Comparison of ENCODE assay signal across 11 mouse cellular contexts in the genomic region with DNA sequence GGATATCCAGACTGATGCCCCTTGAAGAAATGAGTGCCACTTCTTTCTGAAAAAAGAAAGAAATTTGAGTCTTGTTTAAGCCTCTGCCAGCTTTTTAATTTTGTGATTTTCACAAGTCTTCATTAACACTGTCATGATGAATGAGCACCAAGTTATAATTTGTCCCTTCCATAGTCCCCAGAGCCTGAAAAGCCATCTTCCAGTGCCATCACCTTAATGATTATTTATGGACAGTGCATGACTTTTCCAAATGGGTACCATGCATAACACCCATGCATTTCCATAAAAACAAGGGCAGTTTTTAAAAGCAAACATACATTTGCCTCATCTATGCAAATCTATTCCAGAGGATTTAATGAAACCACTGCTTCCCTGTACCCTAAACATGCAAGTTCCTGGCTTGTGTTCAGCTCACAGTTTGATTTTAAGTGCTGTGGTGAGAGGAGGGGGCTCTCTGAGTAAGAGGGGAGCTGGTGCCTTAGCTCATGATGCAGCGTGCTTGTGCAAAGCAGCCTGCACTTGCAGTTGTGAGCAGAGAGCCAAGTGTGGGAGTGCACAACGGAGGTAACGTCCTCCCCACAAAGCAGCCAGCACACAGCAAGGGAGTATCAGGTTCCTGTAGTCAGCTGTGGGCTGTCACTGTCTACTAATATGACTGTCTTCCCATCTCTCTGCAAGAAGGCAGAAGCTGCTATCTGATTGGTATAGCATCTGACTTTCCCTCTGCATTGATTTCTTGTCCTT.
DNase-seq lines count a peak whose midpoint lies in the region; ATAC-seq and TF ChIP-seq lines count a peak whose summit lies in the region.
"Had no signal": no experiment of that assay in that cellular context is flagged by ENCODE, and none has a peak within 500 bp of the region (broad histone marks: within the 10 kb centered on the region; RNA-seq: fewer than 3 reads in every experiment).

No protein-coding gene starts in this region.

- DNase-seq in kidney, postnatal 0 days (ENCODE audit: low spot score), result peak; percentile 45
- no peak for DNase-seq in kidney, adult 18-20 months
- peak; percentile 54 for DNase-seq in forebrain, embryonic 14.5 days (ENCODE audit: low spot score)
- peak; percentile 6 to 19 for DNase-seq in left cerebral cortex, adult 18-20 months (ENCODE audit: low spot score in 2 of 2)
- DNase-seq in retina, embryonic 14.5 days (ENCODE audit: low spot score), result peak; percentile 10
- no peak for DNase-seq in ovary, postnatal 14 days (ENCODE audit: low spot score)
- DNase-seq: cerebellum, adult 9-11 months; thymus, postnatal 25 days had no signal

- H3K36me3 ChIP-seq in kidney, postnatal 0 days (ENCODE audit: insufficient read depth, low read length), result no peaks in the 10 kb centered on the region
- no peaks in the 10 kb centered on the region for H3K36me3 ChIP-seq in forebrain, embryonic 14.5 days (ENCODE audit: control insufficient read depth, insufficient read depth, low read length)
- H3K36me3 ChIP-seq: heart, embryonic 15.5 days had no signal

- TF ChIP-seq CTCF in kidney, postnatal 0 days (IDR thresholded peaks at IDR 0.05; ENCODE audit: low read depth), result no peak

- no peak overlapping the region for H3K4me2 ChIP-seq in kidney, postnatal 0 days (ENCODE audit: low read length)
- H3K4me2 ChIP-seq in forebrain, embryonic 14.5 days (ENCODE audit: low read length), result peak overlapping the region; percentile 12; the same call in 1 of the 2 replicates
- H3K4me2 ChIP-seq: heart, embryonic 15.5 days had no signal

- H3K4me1 ChIP-seq in kidney, postnatal 0 days (replicated peaks; ENCODE audit: insufficient read depth, low read length), result no peaks in the 10 kb centered on the region
- peaks cover 10% of the 10 kb centered on the region for H3K4me1 ChIP-seq in forebrain, embryonic 14.5 days (ENCODE audit: control insufficient read depth, insufficient read depth, low read length)
- H3K4me1 ChIP-seq: heart, embryonic 15.5 days had no signal

- H3K27ac ChIP-seq in kidney, postnatal 0 days, result no peak overlapping the region
- H3K27ac ChIP-seq in forebrain, embryonic 14.5 days (ENCODE audit: low read depth, low read length), result peak overlapping the region; percentile 27; the same call in 1 of the 2 replicates
- H3K27ac ChIP-seq: heart, embryonic 15.5 days had no signal

- no peak; the same call in 1 of the 2 replicates for ATAC-seq in kidney, postnatal 0 days (replicated peaks; ENCODE audit: low FRiP score, low read depth)
- peak; percentile 35; the same call in 1 of the 2 replicates for ATAC-seq in forebrain, embryonic 14.5 days
- ATAC-seq in granulocyte monocyte progenitor cell, adult 5-6 weeks (replicated peaks; ENCODE audit: poor library complexity, severe bottlenecking), result no peak
- ATAC-seq in cerebellum, adult (ENCODE audit: insufficient number of reproducible peaks, low FRiP score, low TSS enrichment), result no peak

- no peak overlapping the region for H3K4me3 ChIP-seq in kidney, postnatal 0 days (replicated peaks; ENCODE audit: low read depth, low read length)
- H3K4me3 ChIP-seq in forebrain, embryonic 14.5 days (ENCODE audit: low read depth, low read length), result no peak overlapping the region
- H3K4me3 ChIP-seq: heart, embryonic 15.5 days had no signal

- H3K27me3 ChIP-seq in kidney, postnatal 0 days (ENCODE audit: insufficient read depth, low read length), result no peaks in the 10 kb centered on the region
- H3K27me3 ChIP-seq in forebrain, embryonic 14.5 days (replicated peaks; ENCODE audit: control insufficient read depth, insufficient read depth, low read length), result no peaks in the 10 kb centered on the region
- H3K27me3 ChIP-seq: heart, embryonic 15.5 days had no signal

- no peak overlapping the region for H3K9ac ChIP-seq in kidney, postnatal 0 days (ENCODE audit: low read depth, low read length)
- H3K9ac ChIP-seq in forebrain, embryonic 14.5 days (ENCODE audit: low read length), result 0 out of 2 replicates have a peak overlapping the region, but pooled peaks have one; percentile 18
- H3K9ac ChIP-seq: heart, embryonic 15.5 days had no signal

- whole genome bisulfite sequencing in kidney, postnatal 0 days, result 19% methylated on average over 3 of the region's 3 CpGs
- 37% methylated on average over 3 of the region's 3 CpGs for WGBS in forebrain, embryonic 14.5 days

- no peaks in the 10 kb centered on the region for H3K9me3 ChIP-seq in kidney, postnatal 0 days (replicated peaks; ENCODE audit: low read length)
- H3K9me3 ChIP-seq in forebrain, embryonic 14.5 days (replicated peaks; ENCODE audit: control insufficient read depth, low read length), result no peaks in the 10 kb centered on the region
- H3K9me3 ChIP-seq: heart, embryonic 15.5 days had no signal

Comparison
In these comparisons a context has a peak if more than half of its experiments do, and no peak if none do; other contexts are left out.
1. DNase-seq: peak in kidney, postnatal 0 days (single experiment), forebrain, embryonic 14.5 days (single experiment), left cerebral cortex, adult 18-20 months (2 of 2) and retina, embryonic 14.5 days (single experiment); none in kidney, adult 18-20 months (single experiment) and ovary, postnatal 14 days (single experiment).